Mouse (Mus musculus) lung, postnatal 14 days (tissue): ENCODE data around the gene Mybpc2.

Source experiments
- DNase-seq: peaks from one replicate; pipeline ENCODE4 v3.0.0; 2021

The Mybpc2 gene

GRCm38 (mm10) chr7:44521710-44522109 lies 2.7 kb downstream of the Mybpc2 start:
- peak; percentile 77 for DNase-seq

GRCm38 (mm10) chr7:44520990-44521389 lies 3.5 kb downstream of the Mybpc2 start:
- no peak for DNase-seq

GRCm38 (mm10) chr7:44519240-44519913 lies 5.1 kb downstream of the Mybpc2 start:
- DNase-seq: no peak

- no peak for DNase-seq
Observed at GRCm38 (mm10) chr7:44507491-44507890, 17.0 kb downstream of the Mybpc2 start.

- DNase-seq: peak; percentile 77
Observed at GRCm38 (mm10) chr7:44501563-44502115, 22.8 kb downstream of the Mybpc2 start.

- no peak for DNase-seq
Observed at GRCm38 (mm10) chr7:44500046-44500445, 24.4 kb downstream of the Mybpc2 start.

GRCm38 (mm10) chr7:44498922-44499321 lies 25.5 kb downstream of the Mybpc2 start:
- no peak for DNase-seq

GRCm38 (mm10) chr7:44497361-44498055 lies 26.9 kb downstream of the Mybpc2 start:
- no peak for DNase-seq

GRCm38 (mm10) chr7:44496771-44497109 lies 27.7 kb downstream of the Mybpc2 start:
- DNase-seq: no peak

- DNase-seq: peak; percentile 98
Observed at GRCm38 (mm10) chr7:44495992-44496770, 28.3 kb downstream of the Mybpc2 start, which contains the start of the genes Emc10 and Fam71e1. Gene Emc10, minus strand, starts transcription at chr7:44496529. Gene Fam71e1, plus strand, starts transcription at chr7:44496581.

GRCm38 (mm10) chr7:44495086-44495485 lies 29.4 kb downstream of the Mybpc2 start:
- no peak for DNase-seq

- no peak for DNase-seq
Observed at GRCm38 (mm10) chr7:44494681-44495080, 29.8 kb downstream of the Mybpc2 start.

GRCm38 (mm10) chr7:44492166-44492826 lies 32.2 kb downstream of the Mybpc2 start:
- DNase-seq: no peak

- DNase-seq: no peak
Observed at GRCm38 (mm10) chr7:44491391-44491790, 33.1 kb downstream of the Mybpc2 start.

- DNase-seq: no peak
Observed at GRCm38 (mm10) chr7:44490281-44490680, 34.2 kb downstream of the Mybpc2 start.

- DNase-seq: no peak
Observed at GRCm38 (mm10) chr7:44488545-44488944, 35.9 kb downstream of the Mybpc2 start.

GRCm38 (mm10) chr7:44487936-44488335 lies 36.5 kb downstream of the Mybpc2 start:
- DNase-seq: no peak

GRCm38 (mm10) chr7:44486927-44487575 lies 37.4 kb downstream of the Mybpc2 start:
- DNase-seq: no peak

GRCm38 (mm10) chr7:44485572-44486195 lies 38.8 kb downstream of the Mybpc2 start:
- DNase-seq: no peak

- peak; percentile 80 for DNase-seq
Observed at GRCm38 (mm10) chr7:44484841-44485571, 39.5 kb downstream of the Mybpc2 start.

GRCm38 (mm10) chr7:44484109-44484508 lies 40.3 kb downstream of the Mybpc2 start:
- DNase-seq: no peak
